Mouse (Mus musculus) retina, adult 2 months (tissue): ENCODE results near the gene Mc3r.

ENCODE experiments used
- DNase-seq: peaks from one replicate; pipeline ENCODE4 v3.0.0-alpha.2; 2012; ENCODE audit warnings: low read depth, low spot score

Mc3r gene

GRCm38 (mm10) chr2:172248106-172248764 is at the start of gene Mc3r:
Gene Mc3r (plus strand): TSS chr2:172248492.
- DNase-seq = peak; percentile 15

- no peak for DNase-seq
These were observed 46.1 kb upstream of the Mc3r start for GRCm38 (mm10) chr2:172201998-172202780.

- DNase-seq = no peak
These were observed 41.3 kb upstream of the Mc3r start for GRCm38 (mm10) chr2:172207003-172207402.

- DNase-seq = no peak
These were observed 34.8 kb upstream of the Mc3r start for GRCm38 (mm10) chr2:172213480-172213879.

GRCm38 (mm10) chr2:172214336-172214735 is 34.0 kb upstream of the Mc3r start:
- no peak for DNase-seq

GRCm38 (mm10) chr2:172215508-172216162 is 32.7 kb upstream of the Mc3r start:
- peak; percentile 46 for DNase-seq

GRCm38 (mm10) chr2:172216163-172216915 is 32.0 kb upstream of the Mc3r start:
- DNase-seq = no peak

- DNase-seq = no peak
These were observed 30.4 kb upstream of the Mc3r start for GRCm38 (mm10) chr2:172217886-172218285.

- no peak for DNase-seq
These were observed 29.1 kb upstream of the Mc3r start for GRCm38 (mm10) chr2:172219186-172219585.

GRCm38 (mm10) chr2:172221656-172222393 is 26.5 kb upstream of the Mc3r start:
- no peak for DNase-seq

GRCm38 (mm10) chr2:172222394-172222785 is 25.9 kb upstream of the Mc3r start:
- DNase-seq = no peak

GRCm38 (mm10) chr2:172222891-172223290 is 25.4 kb upstream of the Mc3r start:
- no peak for DNase-seq

GRCm38 (mm10) chr2:172223451-172224200 is 24.7 kb upstream of the Mc3r start:
- no peak for DNase-seq

- DNase-seq = no peak
These were observed 21.3 kb upstream of the Mc3r start for GRCm38 (mm10) chr2:172226945-172227344.

GRCm38 (mm10) chr2:172227808-172228207 is 20.5 kb upstream of the Mc3r start:
- DNase-seq = no peak

- DNase-seq = no peak
These were observed 19.1 kb upstream of the Mc3r start for GRCm38 (mm10) chr2:172229190-172229589.

- DNase-seq = no peak
These were observed 18.2 kb upstream of the Mc3r start for GRCm38 (mm10) chr2:172230126-172230525.

- no peak for DNase-seq
These were observed 10.1 kb upstream of the Mc3r start for GRCm38 (mm10) chr2:172238220-172238619.

- DNase-seq = no peak
These were observed 7.3 kb upstream of the Mc3r start for GRCm38 (mm10) chr2:172241031-172241430.

- DNase-seq = no peak
These were observed 2.8 kb upstream of the Mc3r start for GRCm38 (mm10) chr2:172245497-172245896.
